Mouse (Mus musculus) T-cell, adult 2 months (primary cell): ENCODE data around the gene Ppp6r2.

Experiments
- DNase-seq: peaks from one replicate; pipeline ENCODE4 v3.0.0; 2022; ENCODE audit warnings: low spot score

Gene Ppp6r2

DNA sequence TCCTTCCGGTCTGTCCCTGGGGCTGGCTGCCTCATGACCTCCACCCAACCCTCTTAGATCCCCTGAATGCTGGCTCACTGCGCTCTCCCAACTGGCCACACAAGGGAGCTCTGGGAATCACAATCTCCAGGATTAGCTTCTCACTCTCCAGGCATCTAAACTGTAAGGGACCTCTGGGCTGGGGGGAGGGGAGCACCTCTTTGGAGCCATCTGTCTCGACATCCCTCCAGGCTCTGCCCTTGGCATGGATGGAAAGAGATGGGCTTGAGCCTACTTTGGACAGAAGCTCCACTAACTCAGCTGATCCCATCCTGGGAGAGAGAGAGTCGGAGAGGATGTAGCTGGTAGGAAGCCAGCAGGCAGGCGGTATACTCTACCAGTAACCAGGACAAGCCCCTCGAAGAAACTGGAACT lies 29.0 kb upstream of the Ppp6r2 start:
- no peak for DNase-seq

DNA sequence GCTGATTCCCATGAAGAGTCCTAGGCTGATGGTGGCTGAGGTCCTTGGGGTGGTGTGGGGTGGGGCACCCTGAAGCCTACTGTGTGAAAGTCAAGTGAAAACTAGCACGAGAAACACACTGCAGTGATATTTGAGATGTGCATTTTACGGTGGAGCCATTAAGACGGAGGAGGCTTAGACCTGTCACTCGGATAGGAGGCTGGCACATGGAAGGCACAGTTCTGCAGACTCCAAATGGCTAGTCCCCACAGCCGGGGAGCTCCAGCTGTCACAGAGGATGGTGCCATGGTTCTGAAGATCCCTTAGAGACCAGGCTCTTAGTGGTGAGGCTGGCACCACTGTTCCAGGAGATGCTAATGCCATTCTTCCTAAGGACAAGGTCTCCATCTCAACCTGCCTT lies 28.5 kb upstream of the Ppp6r2 start:
- DNase-seq: no peak

- no peak for DNase-seq
These were observed 27.0 kb upstream of the Ppp6r2 start for GRCm38 (mm10) chr15:89184141-89184936.

- DNase-seq: no peak
These were observed 26.5 kb upstream of the Ppp6r2 start for GRCm38 (mm10) chr15:89184937-89185227.

DNA sequence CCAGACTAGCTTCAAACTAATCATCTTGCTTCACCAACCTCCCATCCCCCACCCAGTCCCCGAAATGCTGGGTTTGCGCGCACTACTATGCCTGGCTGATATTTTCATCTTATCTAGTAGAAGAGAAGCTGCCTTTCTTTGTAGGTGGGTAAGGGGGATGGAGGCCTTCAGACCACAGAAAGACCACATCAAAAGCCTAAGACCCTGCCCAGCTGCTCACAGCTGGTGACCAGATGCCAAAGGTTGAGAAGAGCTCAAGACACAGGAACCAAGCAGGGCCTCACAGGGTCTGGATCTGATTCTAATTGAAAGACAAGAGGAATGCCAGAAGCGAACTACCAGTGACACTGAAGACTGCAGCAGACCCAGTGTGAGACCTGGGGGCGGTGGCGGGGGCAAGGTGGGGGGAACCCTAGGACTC lies 16.1 kb upstream of the Ppp6r2 start:
- DNase-seq: no peak

GRCm38 (mm10) chr15:89195690-89196312 lies 15.6 kb upstream of the Ppp6r2 start:
- DNase-seq: peak; percentile 80

GRCm38 (mm10) chr15:89196313-89196706 lies 15.0 kb upstream of the Ppp6r2 start, which contains the start of gene Dennd6b:
Gene Dennd6b, minus strand, starts transcription at chr15:89196496.
- DNase-seq: peak; percentile 97

- no peak for DNase-seq
These were observed 14.3 kb upstream of the Ppp6r2 start for GRCm38 (mm10) chr15:89197056-89197455.

GRCm38 (mm10) chr15:89207457-89207856 lies 3.9 kb upstream of the Ppp6r2 start:
- DNase-seq: no peak

- DNase-seq: peak; percentile 84
These were observed 1.2 kb upstream of the Ppp6r2 start for GRCm38 (mm10) chr15:89209886-89210761.

GRCm38 (mm10) chr15:89211716-89212461 lies 536 bp downstream of the Ppp6r2 start:
- no peak for DNase-seq

DNA sequence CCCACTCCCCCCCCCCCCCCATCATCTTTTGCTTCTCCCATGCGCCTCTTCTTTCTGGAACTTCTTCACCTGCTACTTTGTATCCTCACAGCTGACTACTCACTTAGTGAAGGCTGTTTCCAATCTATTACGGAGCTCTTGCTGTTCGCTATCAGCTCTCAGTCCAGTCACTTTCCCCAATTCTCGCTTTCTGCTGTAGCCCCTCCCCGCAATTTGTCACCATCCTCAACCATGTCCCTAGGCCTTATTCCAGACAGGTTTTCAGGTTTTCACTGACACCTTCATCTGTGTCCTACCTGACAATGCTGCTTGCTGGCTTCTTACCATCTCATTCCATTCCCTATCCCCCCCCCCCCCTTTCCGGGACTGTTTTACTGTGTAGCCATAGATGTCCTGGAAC lies 1.1 kb downstream of the Ppp6r2 start:
- no peak for DNase-seq

- no peak for DNase-seq
These were observed 2.2 kb downstream of the Ppp6r2 start for GRCm38 (mm10) chr15:89213517-89213916.

- no peak for DNase-seq
These were observed 3.6 kb downstream of the Ppp6r2 start for GRCm38 (mm10) chr15:89214953-89215352.

DNA sequence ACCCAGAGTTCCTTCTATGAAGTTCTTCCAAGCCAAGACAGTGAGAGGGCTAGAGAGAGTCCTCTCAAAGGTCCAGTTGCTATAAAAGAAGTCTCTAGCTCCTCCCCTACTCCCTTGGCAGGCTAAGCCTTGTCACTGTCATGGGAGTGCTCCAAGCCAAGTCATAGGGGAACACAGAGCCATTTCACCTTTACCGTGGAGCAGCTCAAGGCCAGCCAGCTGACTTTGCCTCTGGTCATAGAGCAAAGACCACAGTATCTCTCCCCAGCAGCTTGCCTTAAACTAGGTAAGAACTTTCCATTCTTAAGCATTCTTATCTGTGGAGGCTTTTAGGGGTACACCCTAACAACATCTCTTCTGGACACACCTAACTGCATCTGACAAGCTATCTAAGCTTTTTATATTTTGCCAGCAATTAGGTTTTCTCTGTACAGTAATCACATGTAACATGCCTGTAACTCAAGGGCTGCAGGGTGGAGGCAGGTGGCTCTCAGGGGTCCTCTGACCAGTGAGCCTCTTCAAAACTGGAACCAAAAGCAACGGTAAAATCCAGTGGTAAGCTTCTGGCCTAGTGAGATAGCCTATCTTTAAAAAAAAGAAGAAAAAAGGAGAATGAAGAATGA lies 4.4 kb downstream of the Ppp6r2 start:
- no peak for DNase-seq

DNA sequence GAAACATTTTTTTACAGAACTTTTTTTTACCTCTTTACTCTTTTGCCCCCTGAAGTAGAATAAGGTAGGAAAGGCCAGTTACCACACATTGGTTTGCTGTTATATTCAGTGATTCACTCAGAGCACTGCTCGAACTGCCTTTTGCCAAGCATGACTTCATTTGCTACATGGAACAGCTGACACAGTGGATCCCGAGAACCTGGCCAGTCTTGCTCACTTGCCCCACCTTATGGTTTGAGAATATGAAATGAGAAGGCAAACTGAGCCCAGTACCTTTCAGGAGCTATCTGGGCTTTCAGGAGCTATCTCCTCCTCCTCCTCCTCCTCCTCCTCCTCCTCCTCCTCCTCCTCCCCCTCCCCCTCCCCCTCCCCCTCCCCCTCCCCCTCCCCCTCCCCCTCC lies 22.2 kb downstream of the Ppp6r2 start:
- no peak for DNase-seq

DNA sequence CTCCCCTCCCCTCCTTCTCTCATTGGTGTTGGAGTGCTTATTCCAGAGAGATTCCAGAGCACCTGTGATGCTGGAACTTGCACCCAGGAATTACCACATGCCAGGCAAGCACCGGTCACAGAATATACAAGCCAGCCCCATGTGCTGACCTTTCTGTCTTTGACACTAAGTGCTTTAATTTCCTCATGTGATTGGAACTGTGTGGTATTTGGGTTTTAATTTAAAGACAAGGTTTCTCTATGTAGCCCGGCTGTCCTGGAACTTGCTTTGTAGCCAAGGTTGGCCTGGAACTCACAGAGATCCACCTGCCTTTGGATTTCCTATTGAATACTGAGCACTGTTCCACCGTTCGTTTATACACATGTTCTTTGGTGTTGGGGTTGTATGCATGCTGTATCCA lies 22.7 kb downstream of the Ppp6r2 start:
- no peak for DNase-seq

- DNase-seq: no peak
These were observed 28.5 kb downstream of the Ppp6r2 start for GRCm38 (mm10) chr15:89239751-89240392.

DNA sequence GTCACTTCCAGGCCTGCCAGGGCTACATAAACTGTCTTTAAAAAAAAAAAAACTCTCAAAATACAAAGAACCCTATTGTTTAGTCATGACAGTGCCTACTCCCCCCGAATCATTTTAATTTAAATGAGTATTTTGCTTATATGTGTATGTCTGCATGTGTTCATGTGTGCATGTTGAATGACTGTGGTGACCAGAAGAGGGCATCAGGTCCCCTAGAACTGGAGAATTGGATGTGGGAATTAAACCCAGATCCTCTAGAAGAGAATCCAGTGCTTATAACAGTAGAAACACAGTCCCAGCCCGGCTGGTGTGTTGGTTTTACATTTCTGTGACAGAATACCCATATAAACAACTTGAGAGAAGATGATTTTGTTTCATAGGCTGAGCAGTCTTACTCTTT lies 29.7 kb downstream of the Ppp6r2 start:
- no peak for DNase-seq

GRCm38 (mm10) chr15:89249063-89249462 lies 37.7 kb downstream of the Ppp6r2 start:
- DNase-seq: no peak

DNA sequence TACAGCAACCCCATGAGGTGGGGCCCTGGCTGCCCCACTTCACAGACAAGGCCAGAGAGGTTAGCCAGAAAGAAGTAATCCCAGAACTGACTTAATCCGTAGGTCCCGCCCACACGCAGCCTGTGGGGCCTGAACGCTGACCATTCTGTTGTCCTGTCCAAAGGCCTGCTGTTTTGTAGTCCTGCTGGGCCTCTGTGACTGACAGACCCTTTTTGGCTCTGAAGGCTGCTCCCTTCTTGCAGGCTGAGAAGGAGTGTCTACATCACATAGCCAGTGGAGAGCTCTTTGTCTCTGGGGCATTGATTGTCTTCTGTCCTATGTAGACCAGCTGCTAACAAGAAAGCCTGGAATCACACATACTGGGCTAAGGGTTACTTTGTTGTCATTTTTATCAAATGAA lies 44.0 kb downstream of the Ppp6r2 start:
- no peak for DNase-seq
